13 mouse cellular contexts compared by ENCODE assay signal in the genomic region with DNA sequence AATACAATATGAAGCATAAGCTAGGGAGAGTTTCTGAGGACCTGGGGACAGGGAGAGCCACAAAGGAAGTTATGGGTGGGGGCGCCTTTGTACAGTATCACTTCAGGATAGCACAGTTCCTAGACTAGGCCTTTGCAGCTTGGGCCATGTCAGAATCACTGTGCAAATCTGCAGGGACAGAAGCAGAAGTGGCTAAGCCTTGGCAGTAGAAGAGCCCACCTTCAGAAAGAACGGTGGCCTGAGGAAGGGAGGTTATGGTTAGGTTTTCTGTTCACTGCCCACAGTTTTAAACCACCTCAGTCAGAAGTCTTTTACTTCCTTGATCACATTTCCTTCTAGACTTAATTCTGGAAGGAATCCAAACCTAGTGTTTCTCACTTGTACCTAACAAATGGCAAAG. TPM values are rescaled to one million over a fixed set of nuclear protein-coding genes. Genes with fewer than 3 reads are reported as not detected.
A peak's percentile ranks its signal among the peaks of the same experiment; 100 is the strongest.
DNase-seq lines count a peak whose midpoint lies in the region; ATAC-seq and TF ChIP-seq lines count a peak whose summit lies in the region.
"Had no signal": no experiment of that assay in that cellular context is flagged by ENCODE, and none has a peak within 500 bp of the region (broad histone marks: within the 10 kb centered on the region; RNA-seq: fewer than 3 reads in every experiment).

No protein-coding gene starts in this region.

- TF ChIP-seq POLR2A in olfactory bulb, adult 2 months (IDR thresholded peaks at IDR 0.05; ENCODE audit: insufficient read depth, low read depth, low read length) = no peak

- peak overlapping the region; percentile 37 for H3K27ac ChIP-seq in heart, postnatal 0 days (ENCODE audit: low read depth)
- H3K27ac ChIP-seq in midbrain, embryonic 16.5 days (ENCODE audit: low read length) = peak overlapping the region; percentile 29; the same call in 1 of the 2 replicates
- H3K27ac ChIP-seq in midbrain, embryonic 13.5 days = no peak overlapping the region
- peak overlapping the region; percentile 39; the same call in 1 of the 2 replicates for H3K27ac ChIP-seq in hindbrain, embryonic 16.5 days (ENCODE audit: low read depth, low read length)
- H3K27ac ChIP-seq in olfactory bulb, adult 2 months (ENCODE audit: insufficient read depth, low read depth, low read length) = peak overlapping the region; percentile 38
- H3K27ac ChIP-seq: lung, embryonic 15.5 days; midbrain, embryonic 15.5 days had no signal

- peaks cover 67% of the 10 kb centered on the region for H3K4me1 ChIP-seq in heart, postnatal 0 days (ENCODE audit: control insufficient read depth, insufficient read depth)
- peaks cover 11% of the 10 kb centered on the region for H3K4me1 ChIP-seq in midbrain, embryonic 16.5 days (ENCODE audit: control insufficient read depth, insufficient read depth, low read length)
- peaks cover 20% of the 10 kb centered on the region for H3K4me1 ChIP-seq in midbrain, embryonic 13.5 days (replicated peaks)
- peaks cover 9% of the 10 kb centered on the region for H3K4me1 ChIP-seq in hindbrain, embryonic 16.5 days (ENCODE audit: control insufficient read depth, insufficient read depth, low read depth, low read length)
- H3K4me1 ChIP-seq in olfactory bulb, adult 2 months (ENCODE audit: control insufficient read depth, insufficient read depth, low read length) = peaks cover 9% of the 10 kb centered on the region

- no peak overlapping the region for H3K4me2 ChIP-seq in heart, postnatal 0 days (ENCODE audit: low read depth, low read length)
- no peak overlapping the region for H3K4me2 ChIP-seq in midbrain, embryonic 16.5 days (ENCODE audit: low read length)
- no peak overlapping the region for H3K4me2 ChIP-seq in midbrain, embryonic 13.5 days (replicated peaks)
- H3K4me2 ChIP-seq in hindbrain, embryonic 16.5 days (ENCODE audit: low read length) = 0 out of 2 replicates have a peak overlapping the region, but pooled peaks have one; percentile 12
- H3K4me2 ChIP-seq: lung, embryonic 15.5 days; midbrain, embryonic 15.5 days had no signal

- no peak overlapping the region for H3K4me3 ChIP-seq in heart, postnatal 0 days (ENCODE audit: low read depth, low read length)
- H3K4me3 ChIP-seq in midbrain, embryonic 16.5 days (ENCODE audit: low read depth, low read length) = no peak overlapping the region
- no peak overlapping the region for H3K4me3 ChIP-seq in midbrain, embryonic 13.5 days (replicated peaks)
- no peak overlapping the region for H3K4me3 ChIP-seq in hindbrain, embryonic 16.5 days (ENCODE audit: low read length)
- no peak overlapping the region for H3K4me3 ChIP-seq in olfactory bulb, adult 2 months (ENCODE audit: insufficient read depth, low read depth, low read length)
- H3K4me3 ChIP-seq: lung, embryonic 15.5 days; midbrain, embryonic 15.5 days had no signal

- no peak overlapping the region for H3K9ac ChIP-seq in heart, postnatal 0 days (replicated peaks; ENCODE audit: low read depth, low read length)
- H3K9ac ChIP-seq in midbrain, embryonic 16.5 days (ENCODE audit: low read depth, low read length) = no peak overlapping the region
- H3K9ac ChIP-seq in midbrain, embryonic 13.5 days (replicated peaks) = no peak overlapping the region
- no peak overlapping the region for H3K9ac ChIP-seq in hindbrain, embryonic 16.5 days (ENCODE audit: low read depth, low read length)
- H3K9ac ChIP-seq: forebrain, postnatal 0 days; lung, embryonic 15.5 days; midbrain, embryonic 15.5 days had no signal

- no peak for TF ChIP-seq CTCF in heart, postnatal 0 days (IDR thresholded peaks at IDR 0.05; ENCODE audit: low read depth)
- TF ChIP-seq CTCF in olfactory bulb, adult 2 months (IDR thresholded peaks at IDR 0.05; ENCODE audit: insufficient read depth, low read depth, low read length) = no peak

- TF ChIP-seq EP300 in heart, postnatal 0 days (IDR thresholded peaks at IDR 0.05; ENCODE audit: low read depth) = no peak

- no peak for ATAC-seq in heart, postnatal 0 days (ENCODE audit: insufficient read depth, low read depth)
- no peak for ATAC-seq in midbrain, embryonic 16.5 days
- ATAC-seq in midbrain, embryonic 13.5 days = no peak
- ATAC-seq in hindbrain, embryonic 16.5 days = no peak
- no peak for ATAC-seq in erythroid progenitor cell, adult 5-6 weeks (replicated peaks; ENCODE audit: low FRiP score, poor library complexity, severe bottlenecking)
- ATAC-seq: midbrain, embryonic 15.5 days had no signal

- H3K36me3 ChIP-seq in heart, postnatal 0 days (replicated peaks; ENCODE audit: control insufficient read depth, insufficient read depth, low read length) = no peaks in the 10 kb centered on the region
- no peaks in the 10 kb centered on the region for H3K36me3 ChIP-seq in midbrain, embryonic 16.5 days (ENCODE audit: control insufficient read depth, insufficient read depth, low read length)
- H3K36me3 ChIP-seq in midbrain, embryonic 13.5 days = no peaks in the 10 kb centered on the region
- H3K36me3 ChIP-seq in hindbrain, embryonic 16.5 days (ENCODE audit: control insufficient read depth, insufficient read depth, low read length) = no peaks in the 10 kb centered on the region
- H3K36me3 ChIP-seq: lung, embryonic 15.5 days; midbrain, embryonic 15.5 days had no signal

- intact Hi-C loops in heart, postnatal 10 days (cut with DNase I) = no loop called here

- 60% methylated on average over 2 of the region's 2 CpGs for WGBS in heart, postnatal 0 days
- WGBS in midbrain, embryonic 16.5 days = 94% methylated on average over 2 of the region's 2 CpGs
- 92% methylated on average over 2 of the region's 2 CpGs for WGBS in midbrain, embryonic 13.5 days
- 83% methylated on average over 2 of the region's 2 CpGs for WGBS in hindbrain, embryonic 16.5 days
- WGBS in olfactory bulb, adult 2 months = 58% methylated on average over 2 of the region's 2 CpGs

- DNase-seq in heart, postnatal 0 days (ENCODE audit: low spot score) = no peak
- no peak for DNase-seq in heart, postnatal 10 days
- no peak for DNase-seq in cerebellum, adult 18-20 months
- DNase-seq: adrenal gland, adult 8-10 months had no signal

- no peaks in the 10 kb centered on the region for H3K27me3 ChIP-seq in heart, postnatal 0 days (ENCODE audit: control insufficient read depth, insufficient read depth, low read length)
- no peaks in the 10 kb centered on the region for H3K27me3 ChIP-seq in midbrain, embryonic 16.5 days (ENCODE audit: control insufficient read depth, insufficient read depth, low read depth, low read length)
- H3K27me3 ChIP-seq in midbrain, embryonic 13.5 days = no peaks in the 10 kb centered on the region
- no peaks in the 10 kb centered on the region for H3K27me3 ChIP-seq in hindbrain, embryonic 16.5 days (replicated peaks; ENCODE audit: control insufficient read depth, insufficient read depth, low read length)
- H3K27me3 ChIP-seq: CH12.LX; lung, embryonic 15.5 days; midbrain, embryonic 15.5 days had no signal

- no peaks in the 10 kb centered on the region for H3K9me3 ChIP-seq in heart, postnatal 0 days (replicated peaks; ENCODE audit: control insufficient read depth, low read length)
- no peaks in the 10 kb centered on the region for H3K9me3 ChIP-seq in midbrain, embryonic 16.5 days (replicated peaks; ENCODE audit: control insufficient read depth, low read length, poor library complexity, severe bottlenecking)
- H3K9me3 ChIP-seq in midbrain, embryonic 13.5 days = no peaks in the 10 kb centered on the region
- H3K9me3 ChIP-seq in hindbrain, embryonic 16.5 days (ENCODE audit: control insufficient read depth, low read length) = no peaks in the 10 kb centered on the region
- H3K9me3 ChIP-seq: lung, embryonic 15.5 days; midbrain, embryonic 15.5 days had no signal

RNA-seq across cellular contexts. Expression of a gene that starts 15.0 kb away (rescaled TPM):
- 43.4 and 48.3 TPM in 2 replicates for total RNA-seq in heart, postnatal 0 days (2014; rRNA removed; ENCODE audit: low replicate concordance)
- polyA plus RNA-seq in heart, postnatal 0 days (2015; fragmentation: Nextera tagmentation; extraction: Ambion mirVana) = 6.9 and 9.2 TPM in 2 replicates
- 10 to 100 TPM; 40.2 to 41.6 TPM for total RNA-seq in heart, postnatal 10 days (2021)
- 12.7 and 16.1 TPM in 2 replicates for polyA plus RNA-seq in midbrain, embryonic 16.5 days (2015; fragmentation: Nextera tagmentation; extraction: Ambion mirVana)
- 15.6 and 17.8 TPM in 2 replicates for polyA plus RNA-seq in midbrain, embryonic 13.5 days (2015; fragmentation: Nextera tagmentation; extraction: Ambion mirVana)
- polyA plus RNA-seq in hindbrain, embryonic 16.5 days (2015; fragmentation: Nextera tagmentation; extraction: Ambion mirVana) = 11.7 and 15.2 TPM in 2 replicates
- not detected in 2 replicates for polyA plus RNA-seq in olfactory bulb, adult 2 months (2012; ENCODE audit: insufficient read depth, insufficient read length, low replicate concordance, missing spikeins)
- total RNA-seq in erythroid progenitor cell, adult 5-6 weeks (2015; ENCODE audit: low replicate concordance) = 12.3 and 18.0 TPM in 2 replicates
- 14.3 and 16.3 TPM in 2 replicates for total RNA-seq in erythroid progenitor cell, adult 5-6 weeks (2017; ENCODE audit: low replicate concordance)

RNA-seq across cellular contexts. Expression of a gene that starts 47.5 kb away (rescaled TPM):
- total RNA-seq in heart, postnatal 0 days (2014; rRNA removed; ENCODE audit: low replicate concordance) = 84.3 and 88.7 TPM in 2 replicates
- polyA plus RNA-seq in heart, postnatal 0 days (2015; fragmentation: Nextera tagmentation; extraction: Ambion mirVana) = 255 and 288 TPM in 2 replicates
- 10 to 100 TPM; 87.8 to 96.2 TPM for total RNA-seq in heart, postnatal 10 days (2021)
- polyA plus RNA-seq in midbrain, embryonic 16.5 days (2015; fragmentation: Nextera tagmentation; extraction: Ambion mirVana) = 45.7 and 55.6 TPM in 2 replicates
- 104 and 122 TPM in 2 replicates for polyA plus RNA-seq in midbrain, embryonic 13.5 days (2015; fragmentation: Nextera tagmentation; extraction: Ambion mirVana)
- polyA plus RNA-seq in hindbrain, embryonic 16.5 days (2015; fragmentation: Nextera tagmentation; extraction: Ambion mirVana) = 51.6 and 51.7 TPM in 2 replicates
- not detected in 2 replicates for polyA plus RNA-seq in olfactory bulb, adult 2 months (2012; ENCODE audit: insufficient read depth, insufficient read length, low replicate concordance, missing spikeins)
- 56.2 and 99.1 TPM in 2 replicates for total RNA-seq in erythroid progenitor cell, adult 5-6 weeks (2015; ENCODE audit: low replicate concordance)
- 18.2 and 25.7 TPM in 2 replicates for total RNA-seq in erythroid progenitor cell, adult 5-6 weeks (2017; ENCODE audit: low replicate concordance)

Comparison
In these comparisons a context has a peak if more than half of its experiments do, and no peak if none do; other contexts are left out.
1. RNA of a gene that starts 47.5 kb away (polyA plus RNA-seq): 255 to 288 TPM in heart, postnatal 0 days, 104 to 122 TPM in midbrain, embryonic 13.5 days, 51.6 to 51.7 TPM in hindbrain, embryonic 16.5 days and 45.7 to 55.6 TPM in midbrain, embryonic 16.5 days; not detected in olfactory bulb, adult 2 months; every median in the first group is over 10 times any median in the second.